Mouse (Mus musculus): Measurements from ENCODE around the gene Vwa5b2. TPM values are rescaled to one million over a fixed set of nuclear protein-coding genes. Genes with fewer than 3 reads are reported as not detected.

Vwa5b2 gene
- total RNA-seq, 2 experiments from 2014 or later, result 49.0 to 58.2 TPM

GRCm38 (mm10) chr16:20604705-20605104, 15.4 kb downstream of the Vwa5b2 start:
- no peak for DNase-seq (ENCODE audit: low spot score in 2 of 2)
- intact Hi-C loops (cut with DNase I), result no loop called here

DNA sequence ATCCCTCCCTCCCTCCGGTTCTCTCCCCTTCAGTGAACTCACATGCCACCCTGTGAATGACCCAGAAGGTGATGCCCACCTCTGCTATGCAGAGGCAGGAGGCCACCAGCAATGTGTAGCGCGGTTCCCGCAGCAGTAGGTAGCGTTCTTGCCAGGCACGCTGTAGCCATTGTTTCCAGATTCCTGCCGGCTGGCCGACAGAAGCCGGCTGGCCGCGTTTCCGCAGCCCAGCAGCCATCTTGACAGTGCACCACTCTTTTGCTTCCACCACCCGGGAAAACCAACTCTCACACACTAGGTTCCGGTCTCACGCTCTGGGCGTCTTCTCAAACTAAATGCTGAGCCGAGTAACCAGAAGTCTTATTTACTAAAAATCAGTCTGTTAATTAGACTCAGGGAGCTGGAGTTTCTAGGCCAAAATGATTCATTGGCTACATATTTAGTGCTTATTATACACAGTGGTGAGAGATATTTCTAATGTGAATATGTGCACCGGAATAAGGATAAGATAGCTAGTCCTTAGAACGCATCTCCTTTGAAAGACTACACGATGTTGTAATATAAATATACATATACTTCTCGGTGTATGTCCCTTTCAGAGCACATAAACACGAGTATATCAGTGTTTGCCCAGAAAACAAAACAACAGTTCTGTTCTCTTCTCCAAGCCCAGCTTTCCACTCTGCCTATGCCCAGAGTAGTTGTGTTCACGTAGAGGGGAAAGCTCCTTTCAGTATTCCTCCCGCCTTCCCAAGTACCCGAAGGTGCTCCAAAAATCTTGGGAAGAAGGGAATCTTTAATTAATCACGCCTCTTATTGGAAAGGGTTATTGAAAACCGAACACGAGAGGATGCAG, 21.5 kb downstream of the Vwa5b2 start:
- DNase-seq (ENCODE audit: low spot score in 2 of 2), result peak; percentile 79 to 80
- intact Hi-C loops (cut with DNase I), result loop anchor here (2.0 to 5.0 kb wide), 2 partner anchors 40 to 113 kb away; partner anchors contain the start of genes Eif2b5 and Psmd2

DNA sequence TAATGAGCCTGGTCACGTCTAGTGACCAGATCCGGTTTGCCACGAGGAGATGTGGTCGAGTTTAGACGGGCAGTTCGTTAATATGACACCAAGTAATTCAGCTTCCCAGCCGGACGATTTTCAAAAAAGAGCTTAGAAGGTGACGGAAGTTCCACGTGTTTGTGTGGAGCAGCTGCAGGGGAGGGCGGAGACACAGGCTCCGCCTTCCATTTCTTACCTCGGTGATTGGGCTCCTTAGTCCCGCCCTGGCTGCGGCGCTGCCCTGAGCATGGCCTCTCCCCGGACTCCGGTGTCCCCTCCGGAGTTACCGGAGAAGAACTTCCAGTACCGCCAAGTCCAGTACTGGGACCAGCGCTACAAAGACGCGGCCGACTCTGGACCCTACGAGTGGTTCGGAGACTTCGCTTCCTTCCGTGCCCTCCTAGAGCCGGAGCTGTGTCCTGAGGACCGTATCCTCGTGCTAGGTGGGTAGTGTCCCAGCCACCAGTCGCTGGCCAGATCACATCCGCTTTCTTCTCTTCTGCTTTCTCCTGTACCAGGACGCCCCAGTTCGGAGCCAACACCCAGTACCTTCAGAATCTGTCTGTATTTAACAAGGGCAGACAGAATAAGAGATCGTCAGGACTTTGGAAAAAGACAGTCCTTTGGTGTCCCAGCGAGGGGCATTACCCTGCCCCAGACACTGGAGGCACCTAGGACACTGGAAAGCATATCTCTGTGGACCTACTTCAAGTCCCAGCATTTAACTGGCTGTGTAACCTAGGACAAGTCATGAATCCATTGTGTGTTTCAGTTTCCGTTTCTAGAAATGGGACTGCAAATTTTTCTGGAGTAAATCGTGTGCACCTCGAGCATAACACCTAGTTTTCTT, 22.3 kb downstream of the Vwa5b2 start, which contains the start of the genes Eef1akmt4, Gm49333 and Alg3:
Gene Eef1akmt4, plus strand, starts transcription at position 237 of the 871 bp plus-strand sequence.
Gene Gm49333, plus strand, starts transcription at position 254 of the 871 bp plus-strand sequence.
Gene Alg3, minus strand, starts transcription at position 379 of the 871 bp plus-strand sequence.
- intact Hi-C loops (cut with DNase I), result loop anchor here (2.0 to 5.0 kb wide), 2 partner anchors 39 to 114 kb away; partner anchors contain the start of genes Eif2b5 and Psmd2
- DNase-seq (ENCODE audit: low spot score in 2 of 2), result peak; percentile 74 to 83

DNA sequence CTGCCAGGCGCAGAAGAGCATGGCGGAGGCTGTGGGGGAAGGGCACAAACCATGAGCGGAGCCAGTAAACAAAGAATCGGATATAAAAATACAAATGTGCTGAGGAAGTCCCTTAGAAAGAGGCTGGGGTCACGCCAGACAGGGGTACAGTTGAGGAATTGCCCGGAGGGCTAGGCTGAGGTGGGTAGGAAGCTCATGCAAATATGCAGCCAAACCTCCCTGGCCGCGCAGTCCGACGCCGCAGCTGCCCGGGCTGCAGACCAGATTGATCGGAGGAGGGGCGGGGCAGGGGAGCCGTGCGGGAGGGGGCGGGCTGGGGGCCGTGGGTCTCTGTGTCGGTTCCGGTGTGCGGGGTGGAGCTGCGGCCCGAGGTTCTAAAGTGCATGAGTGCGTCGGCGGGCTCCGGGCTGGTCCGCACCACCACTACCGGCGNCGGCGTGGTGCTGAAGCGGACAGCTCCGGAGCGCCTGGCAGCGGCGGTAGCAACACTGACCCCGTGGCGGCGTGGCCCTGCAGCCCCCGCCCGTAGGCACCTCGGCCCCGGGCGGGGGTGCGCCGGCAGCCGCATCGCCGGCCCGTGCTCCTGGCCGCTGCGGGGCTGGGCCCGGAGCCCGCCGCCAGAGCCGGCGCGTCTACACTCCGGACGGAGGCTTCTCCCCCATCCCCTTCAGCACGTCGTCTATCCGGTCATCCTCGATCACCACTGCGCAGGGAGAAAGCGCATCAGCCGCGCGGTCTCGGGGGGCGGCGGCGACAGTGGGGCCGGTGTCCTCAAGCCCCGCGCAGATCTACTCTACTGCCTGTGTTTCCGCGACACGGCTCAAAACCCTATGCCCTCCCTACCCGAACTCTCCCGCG, 30.5 kb downstream of the Vwa5b2 start:
- no peak for DNase-seq (ENCODE audit: low spot score in 2 of 2)
- intact Hi-C loops (cut with DNase I), result no loop called here

DNA sequence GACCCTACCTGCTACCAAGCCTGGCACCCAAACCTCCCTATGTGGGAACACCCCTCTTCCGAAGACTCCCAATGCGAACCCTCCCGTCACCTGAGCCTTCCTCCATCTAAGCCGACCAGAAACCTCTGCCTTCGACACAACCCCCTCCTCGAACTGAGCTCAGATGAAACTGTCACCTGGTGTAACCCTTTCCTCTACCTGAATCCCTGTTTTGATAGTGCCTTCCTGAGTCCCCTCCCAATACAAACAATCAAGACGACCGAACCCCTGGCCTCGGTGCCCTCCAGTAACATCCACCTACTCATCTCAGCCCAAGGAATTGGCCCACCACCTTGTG, 31.1 kb downstream of the Vwa5b2 start:
- intact Hi-C loops (cut with DNase I), result no loop called here
- no peak for DNase-seq (ENCODE audit: low spot score in 2 of 2)

GRCm38 (mm10) chr16:20620751-20621190, 31.5 kb downstream of the Vwa5b2 start:
- intact Hi-C loops (cut with DNase I), result no loop called here
- no peak for DNase-seq (ENCODE audit: low spot score in 2 of 2)

DNA sequence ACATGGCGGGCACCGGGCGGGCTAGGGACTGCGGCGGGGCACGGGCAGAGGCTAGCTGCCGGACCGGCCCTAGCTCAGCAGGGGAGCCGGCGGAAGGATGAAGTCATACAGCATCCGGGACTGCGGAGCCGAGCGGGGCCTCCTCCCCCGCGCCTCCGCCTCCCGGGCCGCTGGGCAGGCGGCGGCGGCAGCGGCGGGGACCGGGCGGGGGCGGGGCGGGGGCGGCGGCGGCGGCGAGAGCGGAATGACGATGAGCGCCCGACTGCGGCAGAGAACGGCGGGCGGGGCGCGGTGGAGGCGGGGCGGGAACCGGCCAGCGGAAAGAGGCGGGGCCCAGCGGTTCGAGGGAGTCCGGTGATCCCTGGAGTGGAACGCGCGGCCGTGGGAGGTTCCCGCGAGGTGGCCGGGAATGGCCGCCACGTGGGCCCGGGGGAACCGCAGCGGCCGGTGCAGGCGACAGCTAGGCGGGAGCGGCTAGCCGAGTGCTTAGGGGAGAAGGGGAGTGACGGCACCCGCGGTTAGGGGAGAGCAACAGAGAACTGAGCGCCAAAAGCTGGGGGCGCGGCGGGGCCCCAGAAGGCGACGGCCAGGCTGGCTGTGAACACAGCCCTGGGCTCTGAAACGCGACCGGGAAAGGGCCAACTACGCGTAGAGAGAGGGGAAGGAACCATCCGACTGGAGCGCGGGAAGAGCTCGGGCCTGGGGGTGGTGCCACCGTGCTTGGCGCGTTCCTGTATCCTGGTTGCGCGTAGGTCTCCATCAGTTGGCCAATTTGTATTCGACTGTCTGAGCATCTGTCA, 32.1 kb downstream of the Vwa5b2 start, which contains the start of gene Camk2n2:
Gene Camk2n2, minus strand, starts transcription at position 97 of the 800 bp plus-strand sequence.
- intact Hi-C loops (cut with DNase I), result no loop called here

DNA sequence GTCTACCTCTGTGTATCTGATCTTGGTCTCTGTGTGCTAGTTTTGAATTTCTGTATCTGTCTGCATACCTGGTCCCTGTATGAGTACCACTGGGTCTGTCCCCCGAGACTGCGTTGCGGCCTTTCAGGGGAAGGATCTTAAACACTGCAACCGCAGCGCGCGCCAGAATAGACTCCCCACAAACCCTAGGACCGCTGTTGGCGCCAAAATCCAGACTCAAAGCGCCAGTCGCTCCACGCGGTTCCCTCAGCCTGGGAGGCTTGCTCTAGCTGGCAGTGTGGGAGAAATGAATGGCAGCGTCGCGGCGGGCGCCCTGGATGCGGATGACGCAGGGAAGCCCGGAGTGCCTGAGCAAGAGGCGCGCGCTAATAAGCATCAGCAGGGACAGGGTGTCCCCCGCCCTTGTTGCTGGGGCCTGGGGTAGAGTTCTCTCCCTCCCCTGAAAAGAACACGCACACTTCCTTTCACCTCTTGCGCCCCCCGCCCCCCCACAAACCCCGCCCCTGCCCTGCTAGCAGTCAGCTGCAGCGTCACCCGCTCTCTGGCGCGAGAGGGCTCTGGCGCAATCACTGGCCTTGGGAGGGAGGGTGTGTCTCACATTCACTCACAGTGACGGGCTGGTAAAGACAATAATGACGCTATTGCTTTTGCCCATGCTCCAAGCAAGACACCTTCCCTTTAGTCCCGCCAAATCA, 32.9 kb downstream of the Vwa5b2 start:
- intact Hi-C loops (cut with DNase I), result no loop called here

More for the DNA sequence above, 32.1 kb downstream of the Vwa5b2 start, which contains the start of gene Camk2n2:
- DNase-seq (ENCODE audit: low spot score in 2 of 2), result peak; percentile 42 to 55

GRCm38 (mm10) chr16:20623211-20623610, 33.9 kb downstream of the Vwa5b2 start:
- no peak for DNase-seq (ENCODE audit: low spot score in 2 of 2)
- intact Hi-C loops (cut with DNase I), result no loop called here

More for the DNA sequence above, 32.9 kb downstream of the Vwa5b2 start:
- DNase-seq (ENCODE audit: low spot score in 2 of 2), result peak; percentile 73 to 76

DNA sequence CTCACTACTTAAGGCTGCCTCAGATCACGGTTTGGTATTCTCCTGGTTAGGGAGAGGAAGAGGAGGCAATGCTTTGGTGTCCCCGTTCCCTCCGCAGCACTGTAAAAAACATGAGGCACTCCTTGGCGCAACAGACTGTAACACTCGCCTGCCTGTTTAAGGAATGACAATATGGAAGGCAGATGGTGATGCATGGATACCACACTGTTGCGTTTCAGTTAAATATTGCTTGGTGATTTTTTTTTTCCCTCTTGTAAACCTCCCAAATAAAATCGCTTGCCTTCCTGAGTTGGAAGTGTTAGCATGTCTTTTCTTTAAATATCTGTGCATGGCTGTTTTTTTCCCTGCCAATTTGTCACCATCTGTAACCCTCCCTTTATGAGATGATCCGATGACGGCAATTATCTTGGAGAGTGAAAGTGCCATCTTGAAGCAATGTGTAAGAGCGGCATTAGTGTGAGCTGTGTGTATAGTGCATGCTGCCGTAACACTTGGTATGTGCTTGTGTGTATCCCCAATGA, 39.7 kb downstream of the Vwa5b2 start:
- peak; percentile 53 to 90 for DNase-seq (ENCODE audit: low spot score in 2 of 2)
- intact Hi-C loops (cut with DNase I), result no loop called here

- peak; percentile 13 to 35 for DNase-seq (ENCODE audit: low spot score in 2 of 2)
- intact Hi-C loops (cut with DNase I), result no loop called here
Observed at GRCm38 (mm10) chr16:20629731-20630634, 40.7 kb downstream of the Vwa5b2 start, which contains the start of gene Ece2. Ece2 (plus strand) TSS chr16:20629828.

- DNase-seq (ENCODE audit: low spot score in 2 of 2), result no peak
- intact Hi-C loops (cut with DNase I), result no loop called here
Observed at GRCm38 (mm10) chr16:20637410-20637809, 48.1 kb downstream of the Vwa5b2 start.

GRCm38 (mm10) chr16:20638367-20638766, 49.1 kb downstream of the Vwa5b2 start:
- DNase-seq (ENCODE audit: low spot score in 2 of 2), result peak; percentile 38 to 56
- intact Hi-C loops (cut with DNase I), result no loop called here

DNA sequence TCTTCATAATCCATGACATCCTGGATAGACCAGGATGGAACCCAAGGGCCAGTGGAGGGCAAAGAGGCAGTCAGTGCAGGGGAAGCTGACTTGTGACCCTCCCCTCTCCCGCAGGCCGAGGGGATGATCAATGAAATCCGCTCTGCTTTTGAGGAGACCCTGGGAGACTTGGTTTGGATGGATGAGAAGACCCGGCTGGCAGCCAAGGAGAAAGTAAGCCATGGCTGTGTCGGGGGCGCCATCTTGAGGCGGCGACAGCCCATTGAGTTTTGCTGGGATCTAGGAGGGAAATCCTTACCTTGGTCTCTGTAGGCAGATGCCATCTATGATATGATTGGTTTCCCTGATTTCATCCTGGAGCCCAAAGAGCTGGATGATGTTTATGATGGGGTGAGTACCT, 52.9 kb downstream of the Vwa5b2 start:
- intact Hi-C loops (cut with DNase I), result loop anchor here (5.0 kb wide), 2 partner anchors 75 to 125 kb away; partner anchors contain the start of gene Dvl3
- peak; percentile 78 to 87 for DNase-seq (ENCODE audit: low spot score in 2 of 2)

DNA sequence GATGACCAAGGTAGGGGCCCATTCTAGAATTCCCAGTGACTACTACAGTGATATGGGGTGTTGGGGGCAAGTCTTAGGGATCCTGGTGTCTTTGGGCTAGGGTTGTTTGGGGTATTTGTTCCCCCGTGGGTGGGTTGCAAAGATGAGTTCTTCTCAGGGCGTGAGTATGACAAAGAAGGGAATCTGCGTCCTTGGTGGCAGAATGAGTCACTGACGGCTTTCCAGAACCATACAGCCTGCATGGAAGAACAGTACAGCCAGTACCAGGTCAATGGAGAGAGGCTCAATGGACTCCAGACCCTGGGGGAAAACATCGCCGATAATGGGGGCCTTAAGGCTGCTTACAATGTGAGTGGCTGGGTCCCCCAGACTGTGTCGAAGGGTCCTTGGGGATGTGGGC, 54.6 kb downstream of the Vwa5b2 start:
- no peak for DNase-seq (ENCODE audit: low spot score in 2 of 2)
- intact Hi-C loops (cut with DNase I), result loop anchor here (5.0 kb wide), 2 partner anchors 77 to 127 kb away; partner anchors contain the start of gene Dvl3
